Mouse (Mus musculus) intestine, embryonic 14.5 days (tissue): ENCODE results near the gene Gm49354. TPM values are rescaled to one million over a fixed set of nuclear protein-coding genes. Genes with fewer than 3 reads are reported as not detected.

Experiments
- ATAC-seq: fragments of 200-750 bp; cut with Nextera tagmentation; replicated peaks from 2 replicates; pipeline ENCODE4 v1.8.0; 2017; ENCODE audit warnings: low read depth, moderate number of reproducible peaks, moderate TSS enrichment, moderate library complexity; ENCODE audit not compliant: low FRiP score, low TSS enrichment
- DNase-seq: peaks from one replicate; pipeline ENCODE4 v3.0.0-alpha.2; 2018; ENCODE audit warnings: low spot score
- H3K27ac ChIP-seq: fragments of 300-500 bp; sonication (generic); 2 replicates; pipeline ENCODE4 v1.5.1; 2014; ENCODE audit warnings: low read depth, mild to moderate bottlenecking, control low read depth
- H3K27me3 ChIP-seq: fragments of 300-500 bp; sonication (generic); replicated peaks from 2 replicates; pipeline ENCODE4 v1.6.1; 2014; ENCODE audit warnings: low read length, control low read depth; ENCODE audit not compliant: control insufficient read depth, insufficient read depth
- H3K36me3 ChIP-seq: fragments of 300-500 bp; sonication (generic); 2 replicates; pipeline ENCODE4 v1.6.1; 2014; ENCODE audit warnings: low read length, control low read depth; ENCODE audit not compliant: control insufficient read depth, insufficient read depth
- H3K4me1 ChIP-seq: fragments of 300-500 bp; sonication (generic); replicated peaks from 2 replicates; pipeline ENCODE4 v1.6.1; 2014; ENCODE audit warnings: low read length, control low read depth, mixed read lengths; ENCODE audit not compliant: control insufficient read depth, insufficient read depth
- H3K4me2 ChIP-seq: fragments of 300-500 bp; sonication (generic); 2 replicates; pipeline ENCODE4 v1.6.1; 2014; ENCODE audit warnings: low read length
- H3K4me3 ChIP-seq: fragments of 300-500 bp; sonication (generic); 2 replicates; pipeline ENCODE4 v1.5.1; 2014; ENCODE audit warnings: low read depth, low read length, control low read depth, mixed read lengths
- H3K9ac ChIP-seq: fragments of 300-500 bp; sonication (generic); 2 replicates; pipeline ENCODE4 v1.6.1; 2014; ENCODE audit warnings: mild to moderate bottlenecking, low read length
- H3K9me3 ChIP-seq: fragments of 300-500 bp; sonication (generic); 2 replicates; pipeline ENCODE4 v1.6.1; 2016; ENCODE audit warnings: low read length, control low read depth; ENCODE audit not compliant: control insufficient read depth
- WGBS: fragments of 180-500 bp; shearing (Covaris S2); extraction: QIAGEN DNeasy Blood & Tissue Kit; methylation state at CpG from one replicate; pipeline ENCODE4 v1.1.7; 2014; 5-methylcytosine and 5-hydroxymethylcytosine counted together
- polyA plus RNA-seq: library from polyadenylated mRNA; unstranded; fragments of >200 nt; fragmentation: Nextera tagmentation; extraction: Ambion mirVana; gene quantifications from 2 replicates; pipeline ENCODE4 v1.2.1, GENCODE M21; 2014

Gene Gm49354
- polyA plus RNA-seq: not detected in 2 replicates

- Histone ChIP-seq H3K4me3 (no peak within 1 kb of the TSS), H3K9ac (no peak within 1 kb of the TSS), H3K4me1 (no peaks in the 10 kb centered on the region), H3K36me3 (peaks cover 96% of the 10 kb centered on the region), H3K27ac (no peak within 1 kb of the TSS), H3K27me3 (no peaks in the 10 kb centered on the region), H3K9me3 (no peaks in the 10 kb centered on the region), H3K4me2 (no peak within 1 kb of the TSS)
- ATAC-seq: no peak
- 84% methylated on average over 7 of the region's 7 CpGs for WGBS
- no peak for DNase-seq
Observed at GRCm38 (mm10) chr13:59782145-59782544, at the start of gene Gm49354. Gene Gm49354 (minus strand): TSS chr13:59782245.

- Histone ChIP-seq H3K36me3 (no peaks in the 10 kb centered on the region), H3K27ac (no peak overlapping the region), H3K9ac (no peak overlapping the region), H3K27me3 (no peaks in the 10 kb centered on the region), H3K4me1 (peaks cover 10% of the 10 kb centered on the region; the same call in 1 of the 2 replicates), H3K4me2 (no peak overlapping the region), H3K9me3 (no peaks in the 10 kb centered on the region), H3K4me3 (no peak overlapping the region)
- DNase-seq (no peak), ATAC-seq (no peak)
Observed at GRCm38 (mm10) chr13:59825966-59826365, 43.9 kb upstream of the Gm49354 start.

- H3K4me1 ChIP-seq: peaks cover 27% of the 10 kb centered on the region
- peak within 1 kb of the TSS; percentile 62 for H3K4me2 ChIP-seq
- H3K9me3 ChIP-seq: no peaks in the 10 kb centered on the region
- peaks cover 12% of the 10 kb centered on the region for H3K36me3 ChIP-seq
- peak; percentile 98 for ATAC-seq
- H3K27me3 ChIP-seq: no peaks in the 10 kb centered on the region
- peak; percentile 95 for DNase-seq
- peak within 1 kb of the TSS; percentile 75 for H3K4me3 ChIP-seq
- under 1% methylated on average over 100 of the region's 100 CpGs for WGBS
- peak within 1 kb of the TSS; percentile 89 for H3K9ac ChIP-seq
- H3K27ac ChIP-seq: peak within 1 kb of the TSS; percentile 88
Observed at GRCm38 (mm10) chr13:59822507-59823462, 40.7 kb upstream of the Gm49354 start, which contains the start of gene Tut7. Gene Tut7 (minus strand): TSS chr13:59823147.

- no peaks in the 10 kb centered on the region for H3K27me3 ChIP-seq
- no peak overlapping the region for H3K4me3 ChIP-seq
- ATAC-seq (no peak), DNase-seq (no peak)
- peaks cover 28% of the 10 kb centered on the region for H3K36me3 ChIP-seq
- no peak overlapping the region for H3K9ac ChIP-seq
- H3K9me3 ChIP-seq: no peaks in the 10 kb centered on the region
- H3K27ac ChIP-seq: no peak overlapping the region
- peak overlapping the region; percentile 62 for H3K4me2 ChIP-seq
- H3K4me1 ChIP-seq: peaks cover 27% of the 10 kb centered on the region
- 71% methylated on average over 3 of the region's 3 CpGs for WGBS
Observed at GRCm38 (mm10) chr13:59820836-59821235, 38.8 kb upstream of the Gm49354 start.

DNA sequence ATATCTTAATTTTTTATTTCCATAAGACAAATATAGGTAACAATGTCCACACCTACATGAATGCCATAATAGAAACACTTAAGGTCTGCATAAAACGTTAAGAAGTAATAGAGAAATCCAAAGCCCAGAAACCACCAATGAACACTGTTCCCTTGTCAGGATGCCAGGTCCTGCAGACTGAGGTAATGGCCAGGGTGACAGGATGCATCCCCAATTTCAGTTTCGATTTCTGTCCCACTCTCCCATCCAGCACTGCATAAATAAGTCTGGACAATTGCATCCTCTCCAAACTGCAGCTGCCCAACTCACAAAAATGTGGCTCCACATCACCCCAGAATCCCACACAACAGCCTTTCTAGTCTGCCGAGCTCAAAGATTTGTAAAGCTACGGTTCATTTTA lies 38.1 kb upstream of the Gm49354 start:
- DNase-seq: no peak
- Histone ChIP-seq H3K27ac (no peak overlapping the region), H3K4me1 (peaks cover 27% of the 10 kb centered on the region), H3K9me3 (no peaks in the 10 kb centered on the region), H3K4me3 (0 out of 2 replicates have a peak overlapping the region, but pooled peaks have one; percentile 3), H3K9ac (no peak overlapping the region), H3K4me2 (peak overlapping the region; percentile 62), H3K27me3 (no peaks in the 10 kb centered on the region), H3K36me3 (peaks cover 35% of the 10 kb centered on the region)
- ATAC-seq: no peak
- WGBS: 68% methylated on average over 4 of the region's 4 CpGs

- Histone ChIP-seq H3K4me1 (peaks cover 27% of the 10 kb centered on the region), H3K36me3 (peaks cover 59% of the 10 kb centered on the region), H3K9ac (no peak overlapping the region), H3K9me3 (no peaks in the 10 kb centered on the region), H3K27me3 (no peaks in the 10 kb centered on the region), H3K27ac (no peak overlapping the region), H3K4me3 (no peak overlapping the region), H3K4me2 (no peak overlapping the region)
- 81% methylated on average over 4 of the region's 4 CpGs for WGBS
- DNase-seq (peak; percentile 10), ATAC-seq (no peak)
Observed at GRCm38 (mm10) chr13:59817352-59817751, 35.3 kb upstream of the Gm49354 start.

GRCm38 (mm10) chr13:59814109-59814591 lies 32.1 kb upstream of the Gm49354 start:
- H3K9me3 ChIP-seq: no peaks in the 10 kb centered on the region
- no peak overlapping the region for H3K4me2 ChIP-seq
- no peak overlapping the region for H3K4me3 ChIP-seq
- no peak overlapping the region for H3K27ac ChIP-seq
- H3K36me3 ChIP-seq: peaks cover 86% of the 10 kb centered on the region
- H3K27me3 ChIP-seq: no peaks in the 10 kb centered on the region
- 0 out of 2 replicates have a peak, but pooled peaks cover 2% of the 10 kb centered on the region for H3K4me1 ChIP-seq
- H3K9ac ChIP-seq: no peak overlapping the region
- 82% methylated on average over 6 of the region's 6 CpGs for WGBS
- ATAC-seq (no peak), DNase-seq (no peak)

- Histone ChIP-seq H3K4me1 (no peaks in the 10 kb centered on the region), H3K27me3 (no peaks in the 10 kb centered on the region), H3K36me3 (peaks cover 96% of the 10 kb centered on the region), H3K4me3 (no peak overlapping the region), H3K9ac (no peak overlapping the region), H3K4me2 (no peak overlapping the region), H3K9me3 (no peaks in the 10 kb centered on the region), H3K27ac (no peak overlapping the region)
- ATAC-seq: no peak
- 96% methylated on average over 3 of the region's 3 CpGs for WGBS
- no peak for DNase-seq
Observed at GRCm38 (mm10) chr13:59811581-59811980, 29.5 kb upstream of the Gm49354 start.
